Mouse (Mus musculus): ENCODE data around the gene Dok4. TPM values are rescaled to one million over a fixed set of nuclear protein-coding genes. Genes with fewer than 3 reads are reported as not detected.

Dok4 gene
- polyA plus RNA-seq, 1 experiment = not detected

GRCm38 (mm10) chr8:94872576-94872975, 3.6 kb downstream of the Dok4 start:
- 91% methylated on average over 2 of the region's 2 CpGs for WGBS
- no peak overlapping the region for H3K27ac ChIP-seq (ENCODE audit: insufficient read depth, low read depth, low read length)
- H3K4me3 ChIP-seq (ENCODE audit: insufficient read depth, low read depth, low read length) = no peak overlapping the region
- peaks cover 52% of the 10 kb centered on the region for H3K4me1 ChIP-seq (ENCODE audit: control insufficient read depth, insufficient read depth, low read length)
- TF ChIP-seq CTCF (IDR thresholded peaks at IDR 0.05; ENCODE audit: insufficient read depth, low read depth, low read length) (no peak), POLR2A (IDR thresholded peaks at IDR 0.05; ENCODE audit: insufficient read depth, low read depth, low read length) (no peak)

- TF ChIP-seq POLR2A (IDR thresholded peaks at IDR 0.05; ENCODE audit: insufficient read depth, low read depth, low read length) (no peak), CTCF (IDR thresholded peaks at IDR 0.05; ENCODE audit: insufficient read depth, low read depth, low read length) (no peak)
- H3K27ac ChIP-seq (ENCODE audit: insufficient read depth, low read depth, low read length) = no peak overlapping the region
- peaks cover 52% of the 10 kb centered on the region for H3K4me1 ChIP-seq (ENCODE audit: control insufficient read depth, insufficient read depth, low read length)
- WGBS = 76% methylated on average over 3 of the region's 3 CpGs
- H3K4me3 ChIP-seq (ENCODE audit: insufficient read depth, low read depth, low read length) = no peak overlapping the region
Measured at GRCm38 (mm10) chr8:94872156-94872555, 4.0 kb downstream of the Dok4 start.

GRCm38 (mm10) chr8:94871108-94871894, 4.8 kb downstream of the Dok4 start:
- Histone ChIP-seq H3K4me1 (ENCODE audit: control insufficient read depth, insufficient read depth, low read length) (peaks cover 57% of the 10 kb centered on the region), H3K4me3 (ENCODE audit: insufficient read depth, low read depth, low read length) (peak overlapping the region; percentile 48), H3K27ac (ENCODE audit: insufficient read depth, low read depth, low read length) (peak overlapping the region; percentile 43; the same call in 1 of the 2 replicates)
- 6% methylated on average over 7 of the region's 7 CpGs for WGBS
- TF ChIP-seq POLR2A (IDR thresholded peaks at IDR 0.05; ENCODE audit: insufficient read depth, low read depth, low read length) = no peak
- TF ChIP-seq CTCF (IDR thresholded peaks at IDR 0.05; ENCODE audit: insufficient read depth, low read depth, low read length) = no peak

- 2% methylated on average over 22 of the region's 22 CpGs for WGBS
- peak overlapping the region; percentile 43; the same call in 1 of the 2 replicates for H3K27ac ChIP-seq (ENCODE audit: insufficient read depth, low read depth, low read length)
- no peak for TF ChIP-seq CTCF (IDR thresholded peaks at IDR 0.05; ENCODE audit: insufficient read depth, low read depth, low read length)
- no peak for TF ChIP-seq POLR2A (IDR thresholded peaks at IDR 0.05; ENCODE audit: insufficient read depth, low read depth, low read length)
- H3K4me3 ChIP-seq (ENCODE audit: insufficient read depth, low read depth, low read length) = peak overlapping the region; percentile 48
- peaks cover 54% of the 10 kb centered on the region for H3K4me1 ChIP-seq (ENCODE audit: control insufficient read depth, insufficient read depth, low read length)
Measured at GRCm38 (mm10) chr8:94870474-94871107, 5.5 kb downstream of the Dok4 start.

GRCm38 (mm10) chr8:94870003-94870402, 6.1 kb downstream of the Dok4 start:
- H3K4me3 ChIP-seq (ENCODE audit: insufficient read depth, low read depth, low read length) = peak overlapping the region; percentile 48
- peaks cover 53% of the 10 kb centered on the region for H3K4me1 ChIP-seq (ENCODE audit: control insufficient read depth, insufficient read depth, low read length)
- no peak overlapping the region for H3K27ac ChIP-seq (ENCODE audit: insufficient read depth, low read depth, low read length)
- TF ChIP-seq POLR2A (IDR thresholded peaks at IDR 0.05; ENCODE audit: insufficient read depth, low read depth, low read length) (no peak), CTCF (IDR thresholded peaks at IDR 0.05; ENCODE audit: insufficient read depth, low read depth, low read length) (no peak)
- WGBS = 16% methylated on average over 4 of the region's 4 CpGs

GRCm38 (mm10) chr8:94869146-94869545, 7.0 kb downstream of the Dok4 start:
- Histone ChIP-seq H3K27ac (ENCODE audit: insufficient read depth, low read depth, low read length) (no peak overlapping the region), H3K4me1 (ENCODE audit: control insufficient read depth, insufficient read depth, low read length) (peaks cover 49% of the 10 kb centered on the region), H3K4me3 (ENCODE audit: insufficient read depth, low read depth, low read length) (peak overlapping the region; percentile 48)
- 55% methylated on average over 7 of the region's 7 CpGs for WGBS
- no peak for TF ChIP-seq CTCF (IDR thresholded peaks at IDR 0.05; ENCODE audit: insufficient read depth, low read depth, low read length)
- no peak for TF ChIP-seq POLR2A (IDR thresholded peaks at IDR 0.05; ENCODE audit: insufficient read depth, low read depth, low read length)

- WGBS = 87% methylated on average over 9 of the region's 9 CpGs
- H3K4me3 ChIP-seq (ENCODE audit: insufficient read depth, low read depth, low read length) = no peak overlapping the region
- H3K4me1 ChIP-seq (ENCODE audit: control insufficient read depth, insufficient read depth, low read length) = peaks cover 49% of the 10 kb centered on the region
- H3K27ac ChIP-seq (ENCODE audit: insufficient read depth, low read depth, low read length) = no peak overlapping the region
- no peak for TF ChIP-seq CTCF (IDR thresholded peaks at IDR 0.05; ENCODE audit: insufficient read depth, low read depth, low read length)
Measured at GRCm38 (mm10) chr8:94866921-94867320, 9.2 kb downstream of the Dok4 start.

- Histone ChIP-seq H3K4me1 (ENCODE audit: control insufficient read depth, insufficient read depth, low read length) (peaks cover 35% of the 10 kb centered on the region), H3K4me3 (ENCODE audit: insufficient read depth, low read depth, low read length) (no peak overlapping the region), H3K27ac (ENCODE audit: insufficient read depth, low read depth, low read length) (no peak overlapping the region)
- TF ChIP-seq POLR2A (IDR thresholded peaks at IDR 0.05; ENCODE audit: insufficient read depth, low read depth, low read length) (no peak), CTCF (IDR thresholded peaks at IDR 0.05; ENCODE audit: insufficient read depth, low read depth, low read length) (no peak)
- WGBS = 78% methylated on average over 10 of the region's 10 CpGs
Measured at GRCm38 (mm10) chr8:94865292-94865691, 10.8 kb downstream of the Dok4 start.
